Mouse (Mus musculus) stomach, postnatal 0 days (tissue): ENCODE measurements around the gene Nmrk2. TPM values are rescaled to one million over a fixed set of nuclear protein-coding genes. Genes with fewer than 3 reads are reported as not detected.

Experiments
- ATAC-seq: fragments of 200-750 bp; cut with Nextera tagmentation; 2 replicates; pipeline ENCODE4 v1.8.0; 2017; ENCODE audit not compliant: low FRiP score, low TSS enrichment
- DNase-seq: peaks from one replicate; pipeline ENCODE4 v3.0.0-alpha.2; 2016; ENCODE audit warnings: low spot score
- H3K27ac ChIP-seq: fragments of 300-500 bp; sonication (generic); replicated peaks from 2 replicates; pipeline ENCODE4 v1.5.1; 2014; ENCODE audit warnings: mild to moderate bottlenecking, control low read depth
- H3K27me3 ChIP-seq: fragments of 300-500 bp; sonication (generic); 2 replicates; pipeline ENCODE4 v1.6.1; 2014; ENCODE audit warnings: low read length; ENCODE audit not compliant: control insufficient read depth, insufficient read depth
- H3K36me3 ChIP-seq: fragments of 300-500 bp; sonication (generic); 2 replicates; pipeline ENCODE4 v1.6.1; 2014; ENCODE audit warnings: low read length, mixed read lengths; ENCODE audit not compliant: control insufficient read depth, insufficient read depth
- H3K4me1 ChIP-seq: fragments of 300-500 bp; sonication (generic); replicated peaks from 2 replicates; pipeline ENCODE4 v1.6.1; 2014; ENCODE audit warnings: antibody characterized with exemption; ENCODE audit not compliant: control insufficient read depth, insufficient read depth
- H3K4me2 ChIP-seq: fragments of 300-500 bp; sonication (generic); replicated peaks from 2 replicates; pipeline ENCODE4 v1.6.1; 2014; ENCODE audit warnings: low read depth, mild to moderate bottlenecking, control low read depth, moderate library complexity
- H3K4me3 ChIP-seq: fragments of 300-500 bp; sonication (generic); 2 replicates; pipeline ENCODE4 v1.5.1; 2014; ENCODE audit warnings: low read depth, low read length, control low read depth
- H3K9ac ChIP-seq: fragments of 300-500 bp; sonication (generic); 2 replicates; pipeline ENCODE4 v1.6.1; 2014; ENCODE audit warnings: mild to moderate bottlenecking, low read length, control low read depth, mixed read lengths
- H3K9me3 ChIP-seq: fragments of 300-500 bp; sonication (generic); 2 replicates; pipeline ENCODE4 v1.6.1; 2016; ENCODE audit warnings: low read length; ENCODE audit not compliant: control insufficient read depth
- CTCF ChIP-seq: IDR thresholded peaks from 2 replicates; pipeline ENCODE4 v1.5.1; 2016; ENCODE audit warnings: antibody characterized with exemption, low read depth, mild to moderate bottlenecking, moderate library complexity
- EP300 ChIP-seq: optimal IDR thresholded peaks from 2 replicates; pipeline ENCODE3; 2016; ENCODE audit warnings: antibody characterized with exemption
- WGBS: fragments of 180-500 bp; shearing (Covaris S2); extraction: QIAGEN DNeasy Blood & Tissue Kit; methylation state at CpG from one replicate; pipeline ENCODE4 v1.1.7; 2014; 5-methylcytosine and 5-hydroxymethylcytosine counted together
- polyA plus RNA-seq: library from polyadenylated mRNA; unstranded; fragments of >200 nt; fragmentation: Nextera tagmentation; extraction: Ambion mirVana; gene quantifications from 2 replicates; pipeline ENCODE4 v1.2.1, GENCODE M21; 2015

Nmrk2 gene
- polyA plus RNA-seq = 0.07 TPM in 1 of 2 replicates, not detected in the other

DNA sequence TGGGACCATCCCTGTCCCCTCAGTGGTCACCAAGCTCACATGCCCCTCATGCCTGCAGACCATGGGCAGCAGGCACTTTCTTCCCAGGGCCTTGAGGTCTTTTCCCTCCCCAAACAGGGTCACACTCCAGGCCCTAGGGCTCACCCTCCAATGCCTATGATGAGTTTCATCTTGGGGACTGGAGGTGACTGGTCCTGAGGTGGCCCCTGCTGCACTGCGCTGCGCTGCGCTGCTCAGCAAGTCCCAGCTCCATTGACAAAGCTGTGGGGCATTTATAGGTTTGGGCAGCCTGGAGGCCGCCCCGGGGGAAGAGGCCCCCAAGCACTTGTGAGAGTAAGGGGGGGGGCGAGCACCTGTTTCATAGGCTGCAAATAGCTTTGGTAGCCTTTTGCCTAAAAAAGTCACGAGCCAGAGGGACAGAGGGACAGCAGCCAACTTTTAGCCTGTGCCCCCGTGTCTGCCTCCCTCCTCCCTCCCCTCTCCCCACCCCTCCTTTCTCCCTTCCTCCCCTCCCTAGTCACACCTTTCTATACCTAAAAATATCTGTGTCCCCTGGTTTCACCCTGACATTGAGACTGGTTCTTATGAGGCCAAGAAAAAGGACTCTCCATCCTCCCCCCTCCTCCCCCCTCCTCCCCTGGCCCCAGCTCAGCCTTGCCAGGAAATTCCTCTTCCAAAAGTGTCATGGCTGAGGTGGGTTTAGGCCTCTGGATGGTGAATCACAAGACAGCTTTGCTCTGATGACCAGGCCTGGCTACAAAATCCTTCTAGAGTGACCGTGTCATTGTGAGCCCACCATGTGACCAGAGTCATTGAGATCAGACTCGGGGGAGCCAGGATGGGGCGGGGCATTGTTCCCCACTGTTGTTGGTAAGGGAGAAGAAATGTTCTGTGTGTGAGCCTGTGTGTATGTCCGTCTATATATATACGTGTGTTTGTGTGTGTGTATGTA lies at the start of gene Nmrk2:
Gene Nmrk2, minus strand, starts transcription at position 245 of the 952 bp plus-strand sequence.
- H3K4me3 ChIP-seq = no peak within 1 kb of the TSS
- H3K4me1 ChIP-seq = no peaks in the 10 kb centered on the region
- whole genome bisulfite sequencing = 58% methylated on average over 13 of the region's 13 CpGs
- H3K27me3 ChIP-seq = no peaks in the 10 kb centered on the region
- no peaks in the 10 kb centered on the region for H3K9me3 ChIP-seq
- TF ChIP-seq CTCF = no peak
- no peak for TF ChIP-seq EP300
- no peak within 1 kb of the TSS for H3K9ac ChIP-seq
- ATAC-seq (no peak), DNase-seq (no peak)
- no peaks in the 10 kb centered on the region for H3K36me3 ChIP-seq
- H3K4me2 ChIP-seq = no peak within 1 kb of the TSS
- no peak within 1 kb of the TSS for H3K27ac ChIP-seq

DNA sequence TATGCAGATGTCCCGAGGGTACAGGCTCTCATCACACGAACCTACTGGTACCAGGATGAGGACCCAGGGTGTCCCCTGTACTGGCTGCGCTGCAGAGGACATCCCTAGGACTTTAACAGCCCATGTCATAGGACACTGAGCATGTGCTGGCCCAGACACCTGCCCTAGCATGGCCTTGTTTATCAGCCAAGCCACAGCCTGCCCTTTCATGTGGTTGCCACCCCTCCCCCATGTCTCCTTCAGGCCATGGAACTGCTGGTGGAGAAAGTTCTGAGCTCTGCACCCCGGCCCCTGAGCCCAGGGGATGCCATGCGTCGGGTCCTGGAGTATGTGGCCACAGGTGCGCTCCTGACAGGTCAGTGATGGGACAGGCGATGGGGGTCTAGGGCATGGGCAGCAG lies 47.6 kb upstream of the Nmrk2 start:
- Histone ChIP-seq H3K27ac (no peak overlapping the region), H3K9ac (no peak overlapping the region), H3K4me2 (no peak overlapping the region), H3K27me3 (peaks cover 4% of the 10 kb centered on the region; the same call in 1 of the 2 replicates), H3K4me1 (0 out of 2 replicates have a peak, but pooled peaks cover 3% of the 10 kb centered on the region), H3K36me3 (no peaks in the 10 kb centered on the region; the same call in 1 of the 2 replicates), H3K9me3 (no peaks in the 10 kb centered on the region), H3K4me3 (no peak overlapping the region)
- TF ChIP-seq EP300 (no peak), CTCF (no peak)
- DNase-seq (no peak), ATAC-seq (no peak)
- WGBS = 85% methylated on average over 8 of the region's 8 CpGs

- ATAC-seq (0 out of 2 replicates have a peak, but pooled peaks have one; percentile 36), DNase-seq (peak; percentile 56)
- no peak overlapping the region for H3K27ac ChIP-seq
- no peak overlapping the region for H3K4me3 ChIP-seq
- no peaks in the 10 kb centered on the region; the same call in 1 of the 2 replicates for H3K27me3 ChIP-seq
- no peaks in the 10 kb centered on the region for H3K9me3 ChIP-seq
- H3K4me1 ChIP-seq = 0 out of 2 replicates have a peak, but pooled peaks cover under 1% of the 10 kb centered on the region
- no peak overlapping the region for H3K4me2 ChIP-seq
- no peak overlapping the region for H3K9ac ChIP-seq
- H3K36me3 ChIP-seq = no peaks in the 10 kb centered on the region; the same call in 1 of the 2 replicates
- 71% methylated on average over 2 of the region's 2 CpGs for WGBS
- no peak for TF ChIP-seq EP300
- no peak for TF ChIP-seq CTCF
Observed at GRCm38 (mm10) chr10:81247804-81248203, 46.0 kb upstream of the Nmrk2 start.

DNA sequence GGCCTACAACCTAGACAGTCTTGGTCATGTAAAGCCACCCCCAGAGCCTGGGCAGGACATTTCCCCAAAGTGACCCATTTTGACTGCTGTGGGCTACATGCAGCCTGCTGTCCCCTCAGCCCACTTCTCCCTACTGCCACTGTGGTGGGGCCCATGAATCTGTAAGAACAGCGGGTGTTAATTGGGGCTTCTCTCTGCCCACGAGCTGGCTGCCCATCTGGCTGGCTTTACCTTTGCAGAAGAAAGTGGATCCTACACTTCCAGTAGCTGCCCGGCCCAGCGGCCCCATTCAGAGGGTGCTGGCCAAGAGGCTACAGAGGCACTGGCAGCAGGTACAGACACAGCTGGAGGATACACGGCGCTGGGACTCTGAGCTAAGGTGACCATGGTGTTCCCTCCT lies 43.3 kb upstream of the Nmrk2 start:
- H3K4me1 ChIP-seq = no peaks in the 10 kb centered on the region
- H3K4me2 ChIP-seq = no peak overlapping the region
- DNase-seq (no peak), ATAC-seq (no peak)
- no peak for TF ChIP-seq EP300
- no peak for TF ChIP-seq CTCF
- no peak overlapping the region for H3K4me3 ChIP-seq
- H3K27me3 ChIP-seq = no peaks in the 10 kb centered on the region
- no peaks in the 10 kb centered on the region for H3K9me3 ChIP-seq
- WGBS = 82% methylated on average over 6 of the region's 6 CpGs
- no peaks in the 10 kb centered on the region for H3K36me3 ChIP-seq
- no peak overlapping the region for H3K9ac ChIP-seq
- no peak overlapping the region for H3K27ac ChIP-seq

DNA sequence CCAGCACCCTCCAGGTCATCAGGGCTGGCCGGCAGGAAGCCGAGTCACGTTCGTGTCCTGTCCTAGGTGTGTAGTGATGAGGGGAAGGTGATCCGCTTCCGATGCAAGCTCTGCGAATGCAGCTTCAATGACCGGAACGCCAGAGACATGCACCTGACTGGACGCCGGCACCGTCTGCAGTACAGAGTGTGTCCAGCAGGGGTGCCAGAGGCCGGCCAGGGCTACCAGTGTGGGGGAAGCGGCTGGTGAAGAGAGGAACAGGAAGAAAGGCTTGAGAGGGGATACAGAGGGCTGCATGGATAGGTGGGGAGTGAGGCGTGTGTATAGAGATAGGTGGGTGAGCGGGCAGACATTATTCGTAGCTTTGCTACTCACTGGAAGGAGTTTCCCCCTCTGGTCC lies 42.7 kb upstream of the Nmrk2 start:
- Histone ChIP-seq H3K4me1 (no peaks in the 10 kb centered on the region), H3K9ac (no peak overlapping the region), H3K4me2 (no peak overlapping the region), H3K27me3 (no peaks in the 10 kb centered on the region), H3K4me3 (no peak overlapping the region), H3K36me3 (no peaks in the 10 kb centered on the region), H3K27ac (no peak overlapping the region), H3K9me3 (no peaks in the 10 kb centered on the region)
- DNase-seq (peak; percentile 89), ATAC-seq (peak; percentile 63)
- peak; percentile 95 for TF ChIP-seq CTCF
- no peak for TF ChIP-seq EP300
- 9% methylated on average over 17 of the region's 17 CpGs for WGBS

DNA sequence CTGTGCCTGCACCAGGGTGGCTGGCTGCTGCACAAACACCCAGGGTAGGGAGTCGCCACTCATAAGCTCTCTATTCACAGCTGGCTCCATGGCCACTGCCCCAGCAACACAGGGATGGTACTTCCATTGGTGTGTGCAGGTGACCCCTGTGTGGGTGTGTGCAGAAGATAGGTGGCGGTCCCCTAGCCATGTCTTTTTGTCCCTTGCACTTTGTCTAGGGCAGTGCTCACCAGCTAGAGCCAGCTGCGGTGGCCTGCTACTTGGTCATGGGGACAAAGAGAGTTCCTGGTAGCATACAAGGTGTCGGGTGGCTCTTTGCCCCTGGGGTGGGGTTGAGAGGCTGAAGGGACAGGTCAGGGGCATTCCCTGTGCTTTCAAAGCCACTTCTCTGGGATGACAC lies 42.3 kb upstream of the Nmrk2 start:
- Histone ChIP-seq H3K4me1 (no peaks in the 10 kb centered on the region), H3K27ac (no peak overlapping the region), H3K4me3 (no peak overlapping the region), H3K9me3 (no peaks in the 10 kb centered on the region), H3K9ac (no peak overlapping the region), H3K4me2 (no peak overlapping the region), H3K36me3 (no peaks in the 10 kb centered on the region), H3K27me3 (no peaks in the 10 kb centered on the region)
- ATAC-seq (peak; percentile 19; the same call in 1 of the 2 replicates), DNase-seq (no peak)
- 75% methylated on average over 4 of the region's 4 CpGs for WGBS
- TF ChIP-seq CTCF (no peak), EP300 (no peak)
